Mouse (Mus musculus) liver, adult 2 months (tissue): Measurements from ENCODE around the gene Kcns1. TPM values are rescaled to one million over a fixed set of nuclear protein-coding genes. Genes with fewer than 3 reads are reported as not detected.
A peak's percentile ranks its signal among the peaks of the same experiment; 100 is the strongest.

ENCODE experiments used
- DNase-seq: peaks from one replicate; pipeline ENCODE4 v3.0.0-alpha.2; 2011; ENCODE audit warnings: low read depth, low spot score; ENCODE audit errors: extremely low read depth
- H3K27ac ChIP-seq: fragments of 200-500 bp; replicated peaks from 2 replicates; pipeline ENCODE4 v1.5.1; 2012; ENCODE audit warnings: low read depth, mild to moderate bottlenecking, control low read depth, inconsistent platforms, low read length; ENCODE audit not compliant: insufficient read depth
- H3K27me3 ChIP-seq: fragments of 200-500 bp; 2 replicates; pipeline ENCODE4 v1.6.1; 2012; ENCODE audit warnings: mild to moderate bottlenecking, moderate library complexity, low read length, inconsistent platforms; ENCODE audit not compliant: control insufficient read depth, insufficient read depth
- H3K36me3 ChIP-seq: fragments of 200-500 bp; 2 replicates; pipeline ENCODE4 v1.6.1; 2012; ENCODE audit warnings: low read length, inconsistent platforms; ENCODE audit not compliant: control insufficient read depth, insufficient read depth
- H3K4me1 ChIP-seq: fragments of 200-500 bp; 2 replicates; pipeline ENCODE4 v1.6.1; 2011; ENCODE audit warnings: low read length; ENCODE audit not compliant: control insufficient read depth, insufficient read depth
- H3K4me3 ChIP-seq: fragments of 200-500 bp; 2 replicates; pipeline ENCODE4 v1.5.1; 2011; ENCODE audit warnings: low read depth, mild to moderate bottlenecking, control low read depth, low read length, moderate library complexity; ENCODE audit not compliant: insufficient read depth
- H3K79me2 ChIP-seq: fragments of 200-500 bp; 2 replicates; pipeline ENCODE4 v1.6.1; 2012; ENCODE audit warnings: inconsistent platforms, mild to moderate bottlenecking, low read length, moderate library complexity; ENCODE audit not compliant: control insufficient read depth, insufficient read depth
- H3K9ac ChIP-seq: fragments of 200-500 bp; 2 replicates; pipeline ENCODE4 v1.6.1; 2012; ENCODE audit warnings: low read depth, mild to moderate bottlenecking, control low read depth, inconsistent platforms, low read length
- CTCF ChIP-seq: fragments of 200-500 bp; IDR thresholded peaks from 2 replicates; pipeline ENCODE4 v1.5.1; 2011; ENCODE audit warnings: low read depth, low read length, control low read depth
- POLR2A ChIP-seq: fragments of 200-500 bp; IDR thresholded peaks from 2 replicates; pipeline ENCODE4 v1.6.1; 2011; ENCODE audit warnings: low read length, control low read depth; ENCODE audit not compliant: insufficient read depth; ENCODE audit errors: extremely low read depth
- WGBS: fragments of 180-500 bp; shearing (Covaris S2); methylation state at CpG from one replicate; pipeline ENCODE4 v1.1.7; 2018; 5-methylcytosine and 5-hydroxymethylcytosine counted together
- polyA plus RNA-seq: library from polyadenylated mRNA; depleted of rRNA; stranded (reverse); fragments of >200 nt; gene quantifications from 2 replicates; pipeline ENCODE4 v1.2.3, GENCODE M21; 2012
- total RNA-seq: library from RNA; depleted of rRNA; stranded (reverse); fragments of >200 nt; gene quantifications from 2 replicates; pipeline ENCODE4 v1.2.3, GENCODE M21; 2014

Kcns1 gene
- total and polyA plus RNA-seq, 2 experiments: not detected

DNA sequence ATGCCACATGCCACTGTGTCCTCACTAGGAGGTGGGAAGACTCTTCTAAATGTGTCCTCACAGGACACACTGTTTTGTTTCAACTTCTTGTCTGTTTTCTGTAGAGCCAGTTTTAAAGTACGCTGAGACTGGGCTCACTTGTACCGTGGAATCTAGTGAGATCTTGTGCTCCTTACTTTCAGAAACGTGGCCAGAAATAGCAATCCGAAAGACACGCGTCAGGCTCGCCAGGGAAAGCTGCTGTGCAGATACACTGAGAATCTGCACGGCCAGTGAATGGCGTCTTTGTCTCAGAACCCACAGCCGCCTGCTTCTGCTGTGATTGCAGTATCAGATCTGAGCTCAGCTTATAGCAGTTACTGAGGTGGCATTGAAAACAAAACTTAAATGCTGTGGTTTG, 28.9 kb downstream of the Kcns1 start:
- Histone ChIP-seq H3K4me1 (no peaks in the 10 kb centered on the region), H3K27ac (no peak overlapping the region), H3K27me3 (no peaks in the 10 kb centered on the region), H3K36me3 (no peaks in the 10 kb centered on the region), H3K79me2 (no peaks in the 10 kb centered on the region), H3K4me3 (no peak overlapping the region), H3K9ac (no peak overlapping the region)
- WGBS: 90% methylated on average over 10 of the region's 10 CpGs
- no peak for DNase-seq
- TF ChIP-seq CTCF (no peak), POLR2A (no peak)

DNA sequence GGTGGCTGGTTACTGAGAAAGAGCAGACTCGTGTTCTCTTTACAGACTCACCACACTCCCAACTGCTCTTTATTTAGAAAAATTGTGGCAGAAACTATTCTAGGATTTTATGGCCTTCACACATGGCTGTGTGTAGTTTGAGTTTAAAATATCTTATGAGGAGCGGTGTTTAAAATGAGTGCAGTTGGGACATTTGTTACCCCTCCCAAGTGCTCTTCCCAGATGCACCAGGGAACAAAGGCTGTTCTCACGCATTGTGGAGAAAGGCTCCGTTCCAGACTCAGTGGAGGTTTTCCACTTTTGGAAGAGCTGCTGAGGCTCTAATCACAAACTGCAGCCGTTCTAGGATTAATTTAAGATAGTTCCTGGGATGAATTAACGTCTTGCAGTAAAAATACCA, 33.2 kb downstream of the Kcns1 start:
- Histone ChIP-seq H3K36me3 (no peaks in the 10 kb centered on the region), H3K9ac (no peak overlapping the region), H3K27ac (no peak overlapping the region), H3K79me2 (no peaks in the 10 kb centered on the region), H3K27me3 (no peaks in the 10 kb centered on the region), H3K4me1 (no peaks in the 10 kb centered on the region), H3K4me3 (no peak overlapping the region)
- TF ChIP-seq POLR2A (no peak), CTCF (no peak)
- no peak for DNase-seq
- 91% methylated on average over 6 of the region's 6 CpGs for whole genome bisulfite sequencing

DNA sequence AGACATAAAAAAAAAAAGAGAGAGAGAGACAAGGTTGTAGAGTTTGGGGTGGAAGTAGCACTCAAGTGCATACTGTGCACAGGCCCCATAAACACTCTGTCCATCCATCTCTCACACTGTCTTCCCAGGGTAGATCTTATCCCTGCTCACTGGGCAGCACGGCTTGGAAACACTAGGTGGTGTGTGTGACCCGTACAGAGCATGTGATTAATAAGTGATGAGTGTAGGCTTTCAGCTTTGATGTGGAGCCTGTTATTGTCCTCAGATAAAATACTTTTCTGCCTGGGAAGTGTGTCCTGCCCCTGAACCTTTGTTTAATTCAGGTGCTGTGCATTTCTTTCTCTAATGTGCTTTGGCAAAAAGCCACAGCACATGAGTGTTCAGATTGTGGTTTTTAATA, 34.5 kb downstream of the Kcns1 start:
- TF ChIP-seq CTCF: 0 out of 2 replicates have a peak, but pooled peaks have one; percentile 12
- TF ChIP-seq POLR2A: no peak
- DNase-seq: no peak

DNA sequence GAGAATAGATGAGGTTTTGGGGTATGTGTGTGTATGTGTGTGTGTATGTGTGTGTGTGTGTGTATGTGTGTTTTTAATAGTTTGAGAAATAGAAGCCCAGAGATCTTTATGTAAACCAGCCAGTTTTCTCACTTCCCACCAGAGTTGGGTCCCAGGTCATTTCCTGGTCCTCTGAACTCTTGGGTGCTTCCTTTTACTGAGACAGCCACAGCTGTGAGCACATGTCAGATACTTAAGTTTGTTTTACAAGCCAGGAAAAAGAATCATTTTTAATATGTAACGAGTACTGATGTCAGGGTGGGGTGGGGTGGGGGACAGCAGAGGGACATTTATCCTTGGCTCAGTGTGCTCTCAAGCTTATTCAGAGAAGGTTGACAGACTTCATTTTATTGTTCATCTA, 35.5 kb downstream of the Kcns1 start:
- H3K27ac ChIP-seq: no peak overlapping the region
- no peak for DNase-seq
- TF ChIP-seq POLR2A: no peak
- no peak for TF ChIP-seq CTCF
- H3K27me3 ChIP-seq: no peaks in the 10 kb centered on the region
- no peak overlapping the region for H3K9ac ChIP-seq
- H3K36me3 ChIP-seq: no peaks in the 10 kb centered on the region
- H3K4me3 ChIP-seq: no peak overlapping the region
- no peaks in the 10 kb centered on the region for H3K79me2 ChIP-seq
- H3K4me1 ChIP-seq: no peaks in the 10 kb centered on the region
- WGBS: 68% methylated on average over 1 of the region's 1 CpGs

More for the DNA sequence above, 34.5 kb downstream of the Kcns1 start:
- Histone ChIP-seq H3K36me3 (no peaks in the 10 kb centered on the region), H3K27ac (no peak overlapping the region), H3K4me1 (no peaks in the 10 kb centered on the region), H3K27me3 (no peaks in the 10 kb centered on the region), H3K9ac (no peak overlapping the region), H3K4me3 (no peak overlapping the region), H3K79me2 (no peaks in the 10 kb centered on the region)
- 65% methylated on average over 2 of the region's 2 CpGs for whole genome bisulfite sequencing

DNA sequence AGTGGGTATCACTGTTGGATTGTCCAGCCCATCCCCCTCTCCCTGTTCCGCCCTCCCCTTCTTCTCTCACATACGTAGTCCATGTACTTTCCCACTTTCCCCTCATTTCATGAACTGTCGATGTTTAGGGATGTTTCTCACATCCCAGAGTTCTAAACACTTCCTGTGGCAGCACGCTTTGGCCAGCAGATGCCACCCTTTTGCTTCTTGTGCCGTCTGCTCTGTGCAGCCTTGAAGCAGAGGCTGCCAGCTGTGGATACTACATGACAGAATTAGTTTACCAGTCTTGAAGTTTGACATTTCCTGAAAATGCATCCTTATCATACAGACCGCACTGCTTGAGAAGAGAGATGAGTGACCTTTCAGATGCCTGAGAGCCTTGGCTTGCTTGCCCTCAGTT, 36.4 kb downstream of the Kcns1 start:
- H3K27me3 ChIP-seq: no peaks in the 10 kb centered on the region
- TF ChIP-seq CTCF (peak; percentile 63), POLR2A (no peak)
- H3K4me3 ChIP-seq: no peak overlapping the region
- no peaks in the 10 kb centered on the region for H3K36me3 ChIP-seq
- H3K79me2 ChIP-seq: no peaks in the 10 kb centered on the region
- no peaks in the 10 kb centered on the region for H3K4me1 ChIP-seq
- no peak overlapping the region for H3K9ac ChIP-seq
- 75% methylated on average over 6 of the region's 6 CpGs for WGBS
- H3K27ac ChIP-seq: no peak overlapping the region
- no peak for DNase-seq

DNA sequence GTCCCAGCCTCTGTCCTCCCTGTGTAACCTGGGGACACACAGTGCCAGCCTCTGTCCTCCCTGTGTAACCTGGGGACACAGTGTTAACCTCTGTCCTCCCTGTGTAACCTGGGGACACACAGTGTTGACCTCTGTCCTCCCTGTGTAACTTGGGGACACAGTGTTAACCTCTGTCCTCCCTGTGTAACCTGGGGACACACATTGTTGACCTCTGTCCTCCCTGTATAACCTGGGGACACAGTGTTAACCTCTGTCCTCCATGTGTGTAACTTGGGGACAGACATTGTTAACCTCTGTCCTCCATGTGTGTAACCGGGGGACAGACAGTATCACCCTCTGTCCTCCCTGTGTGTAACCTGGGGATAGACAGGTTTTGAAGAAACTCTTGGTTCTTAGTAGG, 39.3 kb downstream of the Kcns1 start:
- H3K27ac ChIP-seq: no peak overlapping the region
- no peak for TF ChIP-seq CTCF
- H3K4me1 ChIP-seq: no peaks in the 10 kb centered on the region; the same call in 1 of the 2 replicates
- WGBS: 30% methylated on average over 1 of the region's 1 CpGs
- DNase-seq: peak; percentile 66
- H3K27me3 ChIP-seq: no peaks in the 10 kb centered on the region
- no peak overlapping the region for H3K9ac ChIP-seq
- H3K4me3 ChIP-seq: no peak overlapping the region
- no peaks in the 10 kb centered on the region for H3K36me3 ChIP-seq
- H3K79me2 ChIP-seq: no peaks in the 10 kb centered on the region
